Mouse (Mus musculus) megakaryocyte, embryonic 14.5 days (primary cell): ENCODE results near the gene Rora.

Source experiments
- FLI1 ChIP-seq: IDR thresholded peaks from 2 replicates; pipeline ENCODE4 v1.6.1; 2012; ENCODE audit warnings: low read length, inconsistent platforms, mixed read lengths
- GATA1 ChIP-seq: IDR thresholded peaks from 3 replicates; pipeline ENCODE4 v1.6.1; 2012; ENCODE audit warnings: mixed read lengths, low read length, inconsistent platforms, borderline replicate concordance

- TF ChIP-seq GATA1 (no peak), FLI1 (no peak)
Observed at GRCm38 (mm10) chr9:69274766-69275485, 621.3 kb downstream of the Rora start.
